Mouse (Mus musculus) spleen, adult 2 months (tissue): Measurements from ENCODE around the gene Styx.

Source experiments
- CTCF ChIP-seq: fragments of 200-500 bp; IDR thresholded peaks from 2 replicates; pipeline ENCODE4 v1.5.1; 2011; ENCODE audit warnings: mild to moderate bottlenecking, inconsistent platforms; ENCODE audit not compliant: insufficient read depth, insufficient read length, insufficient replicate concordance; ENCODE audit errors: extremely low read depth
- POLR2A ChIP-seq: fragments of 200-500 bp; IDR thresholded peaks from 2 replicates; pipeline ENCODE4 v1.6.1; 2011; ENCODE audit warnings: low read depth, low read length, inconsistent platforms

DNA sequence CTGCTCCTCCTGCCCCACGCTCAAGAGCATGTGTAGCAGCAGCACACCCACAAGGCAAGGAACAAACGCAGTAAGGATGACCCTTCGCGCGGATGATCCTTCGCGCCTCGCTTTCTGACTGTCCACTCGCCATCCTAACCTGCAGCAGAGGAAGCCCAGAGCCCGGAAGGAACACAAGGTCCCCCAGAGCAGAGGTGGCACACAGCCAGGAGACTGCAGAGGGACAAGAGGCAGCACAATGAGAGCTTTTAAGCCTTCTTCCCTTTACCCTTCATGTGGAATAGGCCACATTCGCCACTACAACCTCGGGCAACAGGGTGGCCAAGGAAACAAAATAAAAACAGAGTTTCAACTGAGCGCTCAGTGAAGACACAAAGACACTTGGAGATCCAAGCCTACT lies 41.2 kb upstream of the Styx start:
- TF ChIP-seq CTCF (no peak), POLR2A (no peak)
